Mouse (Mus musculus) lung, embryonic 15.5 days (tissue): ENCODE data around the gene Il15. TPM values are rescaled to one million over a fixed set of nuclear protein-coding genes. Genes with fewer than 3 reads are reported as not detected.

ENCODE experiments used
- ATAC-seq: fragments of 200-750 bp; cut with Nextera tagmentation; 2 replicates; pipeline ENCODE4 v1.8.0; 2017; ENCODE audit warnings: moderate number of reproducible peaks, borderline replicate concordance; ENCODE audit not compliant: low FRiP score, low TSS enrichment; ENCODE audit errors: extremely low read depth
- H3K27ac ChIP-seq: fragments of 300-500 bp; sonication (generic); 2 replicates; pipeline ENCODE4 v1.5.1; 2015; ENCODE audit warnings: moderate library complexity, mild to moderate bottlenecking, inconsistent platforms
- H3K27me3 ChIP-seq: fragments of 300-500 bp; sonication (generic); 2 replicates; pipeline ENCODE4 v1.6.1; 2015; ENCODE audit warnings: inconsistent platforms
- H3K36me3 ChIP-seq: fragments of 300-500 bp; sonication (generic); 2 replicates; pipeline ENCODE4 v1.6.1; 2015; ENCODE audit warnings: inconsistent platforms
- H3K4me1 ChIP-seq: fragments of 300-500 bp; sonication (generic); 2 replicates; pipeline ENCODE4 v1.6.1; 2015; ENCODE audit warnings: inconsistent platforms
- H3K4me2 ChIP-seq: fragments of 300-500 bp; sonication (generic); 2 replicates; pipeline ENCODE4 v1.6.1; 2015; ENCODE audit warnings: inconsistent platforms, mild to moderate bottlenecking, moderate library complexity
- H3K4me3 ChIP-seq: fragments of 300-500 bp; sonication (generic); 2 replicates; pipeline ENCODE4 v1.5.1; 2015; ENCODE audit warnings: mild to moderate bottlenecking, inconsistent platforms
- H3K9ac ChIP-seq: fragments of 300-500 bp; sonication (generic); 2 replicates; pipeline ENCODE4 v1.6.1; 2015; ENCODE audit warnings: inconsistent platforms
- H3K9me3 ChIP-seq: fragments of 300-500 bp; sonication (generic); 2 replicates; pipeline ENCODE4 v1.6.1; 2016; ENCODE audit warnings: inconsistent platforms
- WGBS: fragments of 180-500 bp; shearing (Covaris S2); methylation state at CpG from one replicate; pipeline ENCODE4 v1.1.7; 2015; 5-methylcytosine and 5-hydroxymethylcytosine counted together
- polyA plus RNA-seq: library from polyadenylated mRNA; unstranded; fragments of >200 nt; fragmentation: Nextera tagmentation; extraction: Ambion mirVana; gene quantifications from 2 replicates; pipeline ENCODE4 v1.2.1, GENCODE M21; 2015

The Il15 gene
- 11.7 and 12.5 TPM in 2 replicates for polyA plus RNA-seq

DNA sequence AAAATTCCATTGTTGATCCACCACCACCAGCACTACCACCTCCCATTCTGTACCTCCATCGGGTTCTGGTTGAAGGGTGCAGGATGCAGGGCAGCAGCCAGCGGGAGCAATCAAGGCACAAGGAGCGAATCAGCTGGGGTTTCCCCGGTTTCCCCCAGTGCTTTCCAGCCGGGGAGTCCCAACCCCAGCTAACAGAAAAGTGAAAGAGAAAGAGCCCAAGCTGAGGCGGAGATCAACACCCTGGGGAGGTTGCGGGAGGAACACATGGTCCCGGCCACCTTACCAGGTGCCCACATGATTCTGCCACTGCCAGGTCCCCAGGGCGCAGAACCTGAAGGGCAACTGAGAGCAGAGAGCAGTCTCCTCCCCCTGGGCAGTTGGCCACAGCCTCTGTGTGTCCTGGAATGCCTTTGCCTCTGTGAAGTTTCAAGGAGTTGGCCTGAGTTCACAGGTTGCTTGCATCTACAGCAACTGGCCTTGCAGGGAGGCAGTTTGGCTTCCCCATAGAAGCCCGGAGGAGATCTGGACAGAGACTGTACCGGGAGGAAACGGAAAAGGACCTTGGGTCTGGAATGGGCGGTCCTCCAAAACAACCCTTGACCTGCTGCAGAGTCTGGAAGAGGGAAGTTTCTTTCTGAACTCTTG lies at the start of gene Il15:
TSS of gene Il15 (minus strand) at position 537 of the 645 bp plus-strand sequence.
- peak within 1 kb of the TSS; percentile 72 for H3K4me2 ChIP-seq
- no peaks in the 10 kb centered on the region for H3K27me3 ChIP-seq
- H3K4me3 ChIP-seq, result peak within 1 kb of the TSS; percentile 56
- H3K9me3 ChIP-seq, result no peaks in the 10 kb centered on the region
- peak; percentile 69 for ATAC-seq
- peak within 1 kb of the TSS; percentile 88 for H3K27ac ChIP-seq
- peaks cover 16% of the 10 kb centered on the region for H3K4me1 ChIP-seq
- WGBS, result 4% methylated on average over 13 of the region's 13 CpGs
- peak within 1 kb of the TSS; percentile 51 for H3K9ac ChIP-seq
- no peaks in the 10 kb centered on the region for H3K36me3 ChIP-seq

DNA sequence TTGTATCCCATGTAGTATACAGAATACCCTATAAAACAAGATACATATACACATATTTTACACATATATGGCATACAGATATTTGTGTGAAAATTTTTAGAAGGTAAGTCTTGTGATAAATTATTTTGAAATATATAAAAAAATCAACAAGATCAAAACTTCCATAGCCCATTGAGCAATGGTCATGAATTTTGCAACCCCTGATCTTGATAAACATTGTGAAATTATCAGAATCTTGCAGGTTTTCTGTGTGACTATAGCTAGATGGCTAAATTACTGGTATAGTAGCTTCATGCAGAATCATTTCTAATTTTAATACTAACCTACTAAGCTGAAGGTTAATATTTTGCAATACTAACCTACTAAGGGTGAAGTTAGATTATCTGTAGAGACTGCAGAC lies 41.9 kb upstream of the Il15 start:
- H3K4me2 ChIP-seq, result no peak overlapping the region
- no peaks in the 10 kb centered on the region for H3K4me1 ChIP-seq
- no peaks in the 10 kb centered on the region; the same call in 1 of the 2 replicates for H3K9me3 ChIP-seq
- no peak overlapping the region for H3K4me3 ChIP-seq
- no peak overlapping the region for H3K27ac ChIP-seq
- H3K27me3 ChIP-seq, result no peaks in the 10 kb centered on the region
- ATAC-seq, result no peak
- no peak overlapping the region for H3K9ac ChIP-seq
- no peaks in the 10 kb centered on the region for H3K36me3 ChIP-seq

DNA sequence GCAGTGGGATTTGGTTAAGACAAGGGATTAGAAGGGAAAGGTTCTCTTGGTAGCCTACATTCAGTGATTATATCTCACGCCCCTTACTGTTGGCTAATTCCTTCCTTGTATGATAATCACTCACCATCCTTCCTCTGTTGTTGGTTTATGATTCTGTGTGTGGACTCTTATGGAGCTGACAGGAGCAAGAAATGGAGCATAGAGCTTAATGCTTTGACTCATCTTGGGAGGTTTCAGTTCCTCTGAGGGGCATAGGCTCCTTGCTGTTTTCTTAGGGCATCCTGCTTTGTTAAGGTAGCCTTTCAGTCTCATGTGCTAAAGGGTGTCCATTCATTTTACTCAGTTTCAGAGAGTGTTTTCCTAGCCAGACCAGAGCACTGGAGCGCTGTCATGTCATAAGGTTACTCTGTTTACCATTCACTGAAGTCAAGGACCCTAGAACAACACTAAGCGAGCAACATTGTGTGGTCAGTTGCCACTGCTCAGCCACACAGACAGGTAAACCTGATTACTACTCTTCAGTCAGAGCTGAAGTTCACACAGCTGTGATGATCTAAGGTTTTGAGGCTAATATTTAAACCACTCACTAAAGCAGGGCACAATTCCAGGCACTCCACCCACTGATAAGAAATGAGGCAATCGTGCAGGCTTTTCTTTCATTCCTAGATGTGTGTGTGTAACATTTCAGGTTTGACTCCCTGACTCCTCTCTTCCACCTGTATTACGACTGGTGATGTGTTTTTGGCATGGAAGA lies 13.7 kb upstream of the Il15 start:
- Histone ChIP-seq H3K27ac (peak overlapping the region; percentile 55), H3K9ac (no peak overlapping the region), H3K36me3 (no peaks in the 10 kb centered on the region), H3K27me3 (no peaks in the 10 kb centered on the region), H3K4me3 (no peak overlapping the region), H3K9me3 (no peaks in the 10 kb centered on the region), H3K4me1 (no peaks in the 10 kb centered on the region), H3K4me2 (no peak overlapping the region)
- ATAC-seq, result peak; percentile 87; the same call in 1 of the 2 replicates
- WGBS, result 55% methylated on average over 5 of the region's 5 CpGs

DNA sequence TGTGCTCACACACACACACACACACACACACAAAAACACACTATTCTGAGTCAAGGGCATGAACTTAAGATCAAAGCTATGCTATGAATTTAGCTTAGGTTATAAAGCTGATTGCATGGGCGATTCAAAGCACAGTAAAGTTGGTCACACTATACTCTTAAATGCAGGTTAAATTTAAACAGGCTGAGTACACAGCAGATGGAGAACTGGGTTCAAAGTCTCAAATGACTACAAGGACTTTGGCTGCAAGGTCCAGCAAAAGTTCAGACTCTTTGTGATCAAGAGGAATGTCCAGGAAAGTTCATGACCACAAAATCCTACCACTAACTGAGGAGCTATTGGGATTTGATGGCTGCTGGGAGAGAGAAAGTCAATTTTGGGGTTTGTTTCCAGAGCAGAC lies 12.5 kb upstream of the Il15 start:
- ATAC-seq, result no peak
- no peaks in the 10 kb centered on the region for H3K36me3 ChIP-seq
- H3K4me2 ChIP-seq, result no peak overlapping the region
- no peak overlapping the region for H3K4me3 ChIP-seq
- no peaks in the 10 kb centered on the region for H3K27me3 ChIP-seq
- H3K27ac ChIP-seq, result 0 out of 2 replicates have a peak overlapping the region, but pooled peaks have one; percentile 24
- no peaks in the 10 kb centered on the region for H3K9me3 ChIP-seq
- no peaks in the 10 kb centered on the region for H3K4me1 ChIP-seq
- no peak overlapping the region for H3K9ac ChIP-seq
- 50% methylated on average over 1 of the region's 1 CpGs for WGBS

DNA sequence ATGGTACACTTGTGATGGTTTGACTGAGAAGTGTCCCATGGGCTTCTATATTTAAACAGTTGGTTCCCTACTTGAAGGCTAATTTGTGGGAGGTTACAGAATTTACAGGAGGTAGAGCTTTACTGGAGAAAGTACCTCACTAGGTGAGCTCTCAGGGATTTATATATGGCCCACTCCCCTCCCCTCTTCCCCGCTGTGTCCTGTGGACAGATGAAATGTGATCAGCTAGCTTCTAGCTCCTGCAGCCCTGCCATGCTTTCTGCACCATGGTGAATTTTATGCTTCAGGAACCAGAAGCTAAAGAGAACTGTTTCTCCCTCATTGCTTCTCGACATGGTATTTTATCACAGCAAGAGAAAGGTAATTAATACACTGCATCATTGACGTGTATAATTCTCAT lies 7.1 kb upstream of the Il15 start:
- Histone ChIP-seq H3K9ac (no peak overlapping the region), H3K27me3 (no peaks in the 10 kb centered on the region), H3K27ac (no peak overlapping the region), H3K4me2 (no peak overlapping the region), H3K4me3 (no peak overlapping the region), H3K36me3 (no peaks in the 10 kb centered on the region), H3K4me1 (no peaks in the 10 kb centered on the region), H3K9me3 (no peaks in the 10 kb centered on the region)
- ATAC-seq, result no peak
- WGBS, result 79% methylated on average over 3 of the region's 3 CpGs

DNA sequence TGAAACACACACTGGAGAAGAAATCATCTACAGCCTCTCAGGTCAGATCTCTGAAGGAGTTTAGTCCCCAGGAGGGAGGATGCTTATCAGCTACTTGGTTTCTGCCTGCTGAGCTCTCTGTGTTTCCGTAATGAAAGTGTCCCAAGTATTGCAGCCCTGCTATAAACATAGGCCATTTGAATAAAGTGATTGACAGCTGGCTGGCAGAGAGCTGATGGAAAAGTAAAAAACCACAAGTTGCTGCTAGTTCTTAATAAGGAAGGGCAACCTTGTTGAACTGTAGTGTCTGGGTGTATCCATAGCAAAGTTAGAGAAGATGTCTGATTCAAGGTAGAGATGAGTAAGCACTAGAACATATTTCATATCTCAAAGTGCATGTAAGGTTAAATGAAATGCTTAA lies 4.0 kb upstream of the Il15 start:
- Histone ChIP-seq H3K4me1 (peaks cover 9% of the 10 kb centered on the region; the same call in 1 of the 2 replicates), H3K27me3 (no peaks in the 10 kb centered on the region), H3K27ac (no peak overlapping the region), H3K9me3 (no peaks in the 10 kb centered on the region), H3K9ac (no peak overlapping the region), H3K4me2 (no peak overlapping the region), H3K36me3 (no peaks in the 10 kb centered on the region), H3K4me3 (no peak overlapping the region)
- 49% methylated on average over 1 of the region's 1 CpGs for WGBS
- ATAC-seq, result no peak

DNA sequence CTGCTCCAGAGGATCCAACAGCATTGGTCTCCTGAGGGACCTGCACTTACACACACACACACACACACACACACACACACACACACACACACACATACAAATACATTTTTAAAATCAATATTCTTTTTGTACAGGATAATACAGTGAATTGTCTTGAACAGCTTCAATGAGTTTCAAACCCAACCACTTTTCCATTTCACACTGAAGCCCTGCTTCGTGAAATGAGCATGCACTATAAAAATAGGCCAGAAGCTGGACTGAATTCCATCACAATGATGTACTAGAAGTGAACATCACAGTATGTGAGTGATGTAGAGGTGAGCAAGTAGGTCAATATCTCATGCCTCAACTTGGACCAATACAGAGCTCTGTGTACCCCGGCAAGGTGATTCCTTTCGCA lies 1.0 kb upstream of the Il15 start:
- H3K9me3 ChIP-seq, result no peaks in the 10 kb centered on the region
- H3K4me2 ChIP-seq, result no peak overlapping the region
- WGBS, result 96% methylated on average over 3 of the region's 3 CpGs
- ATAC-seq, result no peak
- no peaks in the 10 kb centered on the region for H3K27me3 ChIP-seq
- H3K36me3 ChIP-seq, result no peaks in the 10 kb centered on the region
- H3K27ac ChIP-seq, result no peak overlapping the region
- H3K4me3 ChIP-seq, result no peak overlapping the region
- H3K9ac ChIP-seq, result no peak overlapping the region
- peaks cover 16% of the 10 kb centered on the region for H3K4me1 ChIP-seq

DNA sequence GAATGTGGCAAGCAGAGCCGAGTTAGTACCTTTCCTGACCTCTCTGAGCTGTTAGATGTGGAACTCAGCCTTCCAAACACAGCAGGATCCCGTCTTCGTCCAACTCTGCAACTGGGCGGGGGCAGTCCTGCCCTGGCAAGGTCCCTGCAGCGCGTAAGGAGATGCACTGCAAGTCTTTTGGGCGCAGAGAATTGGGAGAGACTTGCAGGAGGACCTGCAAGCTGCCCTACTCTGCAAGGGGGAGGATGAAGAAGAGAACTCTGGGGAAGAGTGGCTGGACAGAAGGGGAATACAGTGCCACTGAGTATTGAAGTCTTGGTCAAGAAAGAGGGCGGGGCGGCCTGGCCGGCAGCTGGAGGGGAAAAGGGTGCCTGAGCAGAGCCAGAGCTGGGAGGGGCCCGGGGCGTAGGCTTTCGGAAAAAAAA lies 749 bp downstream of the Il15 start:
- H3K9ac ChIP-seq, result peak overlapping the region; percentile 51
- 2% methylated on average over 13 of the region's 13 CpGs for WGBS
- H3K9me3 ChIP-seq, result no peaks in the 10 kb centered on the region
- H3K27ac ChIP-seq, result peak overlapping the region; percentile 88
- peak; percentile 76; the same call in 1 of the 2 replicates for ATAC-seq
- peak overlapping the region; percentile 56 for H3K4me3 ChIP-seq
- H3K4me2 ChIP-seq, result peak overlapping the region; percentile 72
- peaks cover 16% of the 10 kb centered on the region for H3K4me1 ChIP-seq
- no peaks in the 10 kb centered on the region for H3K36me3 ChIP-seq
- no peaks in the 10 kb centered on the region for H3K27me3 ChIP-seq

DNA sequence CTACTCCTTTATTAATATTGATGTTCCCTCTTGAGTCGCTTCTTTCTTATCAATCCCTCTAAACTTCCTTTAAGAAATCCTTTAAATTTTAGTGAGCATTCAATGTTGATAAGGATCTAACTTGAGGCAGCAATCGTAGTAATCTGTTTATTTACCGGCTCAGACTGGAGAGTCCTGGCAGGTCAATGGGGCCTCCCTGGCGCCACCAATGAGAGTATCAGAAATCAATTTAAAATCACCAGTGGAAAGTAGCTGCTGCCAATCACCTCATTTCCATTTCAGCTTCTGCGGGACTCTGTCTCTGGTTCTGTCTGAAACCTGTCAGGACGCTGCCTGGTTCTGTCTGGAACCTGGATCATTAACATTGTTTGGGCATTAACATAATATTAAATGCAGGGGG lies 1.5 kb downstream of the Il15 start:
- H3K27me3 ChIP-seq, result no peaks in the 10 kb centered on the region

DNA sequence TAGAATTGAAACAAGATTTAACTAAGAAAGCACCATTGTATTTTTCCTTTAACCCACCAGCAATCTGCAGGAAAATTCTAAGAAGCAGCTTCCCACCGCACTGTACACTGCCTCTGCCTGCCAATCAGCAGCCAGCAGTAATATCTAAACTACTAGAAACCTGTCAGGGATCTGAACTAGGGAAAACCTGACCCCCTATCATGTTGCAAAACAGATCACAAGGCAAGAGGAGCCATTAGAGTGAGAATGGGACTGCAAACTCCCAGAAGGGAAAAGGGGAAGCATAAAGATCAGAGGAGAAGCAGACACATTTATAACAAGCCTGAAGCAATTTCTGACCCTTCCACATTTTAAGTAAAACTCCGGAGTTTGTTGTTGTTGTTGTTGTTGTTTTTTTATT lies 2.0 kb downstream of the Il15 start:
- H3K27ac ChIP-seq, result no peak overlapping the region
- H3K27me3 ChIP-seq, result no peaks in the 10 kb centered on the region
- no peaks in the 10 kb centered on the region for H3K36me3 ChIP-seq
- H3K9me3 ChIP-seq, result no peaks in the 10 kb centered on the region
- H3K9ac ChIP-seq, result no peak overlapping the region
- H3K4me2 ChIP-seq, result peak overlapping the region; percentile 72
- no peak for ATAC-seq
- WGBS, result 26% methylated on average over 2 of the region's 2 CpGs
- H3K4me1 ChIP-seq, result peaks cover 16% of the 10 kb centered on the region
- peak overlapping the region; percentile 56 for H3K4me3 ChIP-seq

More for the DNA sequence above, 1.5 kb downstream of the Il15 start:
- Histone ChIP-seq H3K27ac (peak overlapping the region; percentile 88; the same call in 1 of the 2 replicates), H3K9me3 (no peaks in the 10 kb centered on the region), H3K4me2 (peak overlapping the region; percentile 72), H3K4me1 (peaks cover 16% of the 10 kb centered on the region), H3K9ac (peak overlapping the region; percentile 51), H3K36me3 (no peaks in the 10 kb centered on the region), H3K4me3 (peak overlapping the region; percentile 56)
- 11% methylated on average over 6 of the region's 6 CpGs for WGBS
- ATAC-seq, result no peak

DNA sequence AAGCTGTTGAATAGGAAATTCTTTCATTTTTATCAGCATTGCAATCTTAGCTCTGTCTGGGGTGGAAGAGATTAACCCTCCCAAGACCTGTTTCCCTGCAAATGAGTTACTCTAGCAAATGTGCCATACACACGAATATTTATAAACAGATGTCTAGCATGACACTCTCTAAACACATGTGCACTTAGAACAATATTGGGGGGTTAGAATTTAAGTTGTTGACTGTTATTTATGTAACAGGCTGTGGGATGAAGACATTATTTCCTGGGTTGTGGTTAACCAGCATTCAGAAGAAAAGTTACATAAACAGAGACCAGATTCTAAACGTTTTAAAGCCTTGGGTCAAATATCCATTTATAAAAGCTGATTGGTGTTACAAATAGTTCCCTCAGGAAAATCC lies 2.6 kb downstream of the Il15 start:
- ATAC-seq, result no peak
- WGBS, result 2% methylated on average over 2 of the region's 2 CpGs

DNA sequence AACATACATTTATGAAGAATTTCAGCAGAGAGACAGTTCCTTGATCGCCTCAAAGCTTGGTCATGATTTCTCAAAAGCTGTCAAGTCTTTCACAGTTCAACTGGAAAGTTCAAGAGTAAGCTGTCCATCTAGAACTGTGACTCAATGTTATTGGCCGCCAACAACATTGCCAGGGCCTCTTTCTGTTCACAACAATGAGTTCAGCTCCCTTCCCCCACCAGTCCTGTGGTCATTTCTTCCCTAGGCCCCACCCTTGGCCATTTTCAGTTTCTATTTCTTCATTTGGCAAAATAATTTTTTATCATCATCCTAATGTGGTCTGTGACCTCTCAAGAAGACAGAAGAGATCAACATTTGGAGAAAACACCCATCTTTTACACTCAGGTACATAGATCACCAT lies 4.5 kb downstream of the Il15 start:
- WGBS, result 80% methylated on average over 2 of the region's 2 CpGs
- Histone ChIP-seq H3K27ac (no peak overlapping the region), H3K9ac (no peak overlapping the region), H3K9me3 (no peaks in the 10 kb centered on the region), H3K4me3 (no peak overlapping the region), H3K27me3 (no peaks in the 10 kb centered on the region), H3K36me3 (no peaks in the 10 kb centered on the region), H3K4me1 (peaks cover 16% of the 10 kb centered on the region), H3K4me2 (no peak overlapping the region)
- ATAC-seq, result no peak

More for the DNA sequence above, 2.6 kb downstream of the Il15 start:
- Histone ChIP-seq H3K9me3 (no peaks in the 10 kb centered on the region), H3K4me3 (no peak overlapping the region), H3K27me3 (no peaks in the 10 kb centered on the region), H3K27ac (no peak overlapping the region), H3K36me3 (no peaks in the 10 kb centered on the region), H3K9ac (no peak overlapping the region), H3K4me1 (peaks cover 16% of the 10 kb centered on the region), H3K4me2 (peak overlapping the region; percentile 18; the same call in 1 of the 2 replicates)
